Mouse (Mus musculus): Measurements from ENCODE around the gene Ptprn2. TPM values are rescaled to one million over a fixed set of nuclear protein-coding genes. Genes with fewer than 3 reads are reported as not detected.

Ptprn2 gene
- polyA plus RNA-seq, 3 experiments from 2014 or later: 0.14 TPM; not detected in 2

- ATAC-seq: no peak
These were observed 531.5 kb downstream of the Ptprn2 start for GRCm38 (mm10) chr12:117016753-117017595.

DNA sequence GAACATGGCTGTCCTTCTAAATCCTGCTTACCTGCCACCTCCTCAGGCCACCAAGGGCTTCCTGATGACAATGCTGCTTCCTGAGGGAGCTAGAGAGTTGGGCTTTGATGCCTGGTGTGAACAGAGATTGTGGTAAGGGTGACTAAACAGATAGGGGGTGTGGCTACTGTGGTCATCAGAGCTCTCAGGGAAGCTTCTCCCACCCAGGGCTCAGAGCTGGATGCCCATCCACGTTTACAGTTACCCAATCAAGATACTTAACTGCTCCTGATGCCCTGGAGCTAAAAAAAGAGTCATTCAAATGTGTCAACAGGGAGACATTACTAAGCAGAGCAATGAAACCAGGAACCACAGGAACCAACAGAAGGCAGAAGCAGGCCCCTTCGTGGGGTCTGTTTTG is 532.4 kb downstream of the Ptprn2 start:
- ATAC-seq: no peak

DNA sequence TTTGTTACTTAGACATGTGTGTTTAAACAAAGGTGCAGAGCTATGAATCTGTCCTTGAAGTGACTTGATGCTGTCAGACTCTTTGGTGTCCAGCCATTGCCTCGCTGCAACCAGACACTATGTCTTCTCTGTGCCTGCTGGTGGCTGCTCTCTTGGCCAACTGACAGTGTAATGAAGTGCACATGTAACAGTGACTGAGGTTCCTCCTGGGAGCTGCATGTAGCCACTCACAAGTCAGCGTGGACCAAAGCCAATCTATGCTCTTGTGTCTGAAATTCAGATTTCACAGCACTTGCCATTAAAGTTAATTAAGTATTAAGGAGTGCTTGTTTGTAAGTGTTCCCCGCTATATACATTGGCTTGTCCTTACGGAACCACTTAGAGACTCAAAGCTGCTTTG is 537.7 kb downstream of the Ptprn2 start:
- ATAC-seq: no peak

GRCm38 (mm10) chr12:117024916-117025315 is 539.4 kb downstream of the Ptprn2 start:
- no peak for ATAC-seq

- no peak for ATAC-seq
These were observed 540.2 kb downstream of the Ptprn2 start for GRCm38 (mm10) chr12:117025676-117026075.

DNA sequence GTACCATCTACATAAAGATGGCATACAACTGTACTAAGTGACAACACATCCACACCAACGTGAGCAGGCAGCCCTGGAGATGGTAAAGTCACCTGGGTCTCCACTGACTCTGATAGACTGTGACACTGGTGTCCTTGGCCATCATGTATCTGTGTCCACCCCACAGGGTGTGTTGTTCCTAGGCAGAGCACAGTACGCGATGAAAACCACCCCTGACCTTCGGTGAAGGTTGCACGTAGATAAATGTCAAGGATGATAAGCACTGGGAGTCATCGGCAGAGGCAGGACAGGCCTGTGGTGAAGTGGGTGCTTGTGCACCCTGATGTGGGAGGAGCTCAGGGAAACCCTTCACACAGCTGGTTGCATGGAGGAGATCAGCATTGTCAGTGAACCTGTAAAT is 541.8 kb downstream of the Ptprn2 start:
- ATAC-seq: no peak

DNA sequence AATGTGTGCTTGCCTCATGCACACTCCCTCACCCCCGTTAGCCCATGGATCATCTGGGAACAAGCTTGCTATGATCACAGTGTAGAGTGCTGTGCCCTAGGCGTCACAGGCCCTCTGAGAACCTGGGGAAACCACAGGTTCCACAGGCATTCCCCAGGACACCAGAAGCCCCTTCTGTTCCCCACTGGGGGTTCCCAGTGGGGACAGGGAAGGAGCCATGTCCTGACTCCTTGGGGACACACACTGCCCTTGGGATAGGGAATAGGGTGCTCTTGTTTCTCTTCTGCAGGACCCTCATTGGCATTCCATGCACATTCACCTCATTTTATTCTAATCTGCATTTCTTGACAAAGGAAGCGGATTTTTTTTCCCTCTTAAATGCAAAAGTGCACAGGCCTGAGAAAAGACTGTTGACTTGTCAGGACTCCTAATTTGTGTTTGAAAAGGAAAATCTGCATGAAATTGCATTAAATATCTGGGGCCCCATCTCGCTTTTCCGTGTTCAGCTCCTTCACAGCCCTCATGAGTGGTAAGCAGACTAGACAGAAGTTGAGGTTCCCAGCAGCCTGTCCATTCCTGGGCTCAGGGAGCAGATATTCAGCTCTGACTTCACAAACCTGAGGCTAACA is 542.9 kb downstream of the Ptprn2 start:
- ATAC-seq: no peak

GRCm38 (mm10) chr12:117033172-117033571 is 547.7 kb downstream of the Ptprn2 start:
- no peak for ATAC-seq

DNA sequence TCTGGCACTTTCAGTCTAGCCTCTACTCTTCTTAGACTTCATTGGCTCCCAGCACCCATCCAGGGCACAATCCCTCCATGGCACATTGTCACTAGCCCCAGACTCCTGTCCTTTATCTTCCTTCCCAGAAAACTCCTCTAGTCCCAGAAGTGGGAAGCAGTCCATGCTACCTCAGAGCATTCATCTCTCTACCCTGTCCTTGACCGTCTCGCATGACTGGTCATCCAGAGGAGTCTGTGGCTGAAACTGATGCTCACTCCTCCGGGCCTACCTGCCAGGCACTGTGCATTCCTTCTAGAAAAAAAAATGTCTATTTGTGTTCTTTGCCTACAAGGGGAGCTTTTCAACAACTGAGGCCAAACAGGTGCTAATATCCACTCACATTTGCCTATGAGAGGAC is 549.0 kb downstream of the Ptprn2 start:
- ATAC-seq: no peak

- no peak for ATAC-seq
These were observed 549.7 kb downstream of the Ptprn2 start for GRCm38 (mm10) chr12:117035243-117035642.

- no peak for ATAC-seq
These were observed 553.9 kb downstream of the Ptprn2 start for GRCm38 (mm10) chr12:117039411-117039810.

DNA sequence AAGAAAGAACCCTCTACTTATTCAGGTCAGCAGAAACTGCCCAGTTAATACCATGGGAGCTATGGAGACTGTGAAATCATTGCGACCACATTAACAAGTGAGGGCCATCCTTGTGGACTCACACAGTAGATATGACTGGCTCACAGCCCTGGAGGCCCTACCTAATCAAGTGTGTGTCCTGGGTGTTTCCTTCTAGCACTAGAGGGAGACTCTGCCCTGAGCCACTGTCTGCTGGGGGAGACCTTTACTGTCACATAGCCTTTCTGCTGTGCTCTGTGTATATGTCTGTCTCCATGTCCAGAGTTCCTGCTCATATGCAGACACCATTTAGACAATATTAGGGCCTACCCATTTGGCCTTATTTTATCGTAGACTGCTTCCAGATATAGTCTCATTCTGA is 555.9 kb downstream of the Ptprn2 start:
- no peak for ATAC-seq

DNA sequence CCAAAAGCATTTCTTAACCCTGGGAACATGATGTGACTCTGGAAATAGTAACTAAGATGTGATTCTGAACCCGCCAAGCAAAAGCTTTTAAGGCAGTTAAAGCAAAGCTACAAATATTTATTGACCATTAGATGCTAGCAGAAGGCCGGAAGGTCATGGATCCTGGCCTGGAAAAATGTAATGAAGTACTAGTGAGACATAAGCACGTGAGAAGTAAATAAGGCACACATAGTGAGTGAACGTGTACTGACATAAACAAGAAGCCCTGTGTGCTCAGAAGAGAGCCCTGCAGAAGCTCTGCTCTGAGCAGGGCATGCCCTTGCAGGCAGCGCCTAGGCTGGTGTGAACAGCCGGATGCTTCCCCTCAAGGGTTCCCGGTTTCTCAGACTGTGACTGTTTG is 557.2 kb downstream of the Ptprn2 start:
- no peak for ATAC-seq

DNA sequence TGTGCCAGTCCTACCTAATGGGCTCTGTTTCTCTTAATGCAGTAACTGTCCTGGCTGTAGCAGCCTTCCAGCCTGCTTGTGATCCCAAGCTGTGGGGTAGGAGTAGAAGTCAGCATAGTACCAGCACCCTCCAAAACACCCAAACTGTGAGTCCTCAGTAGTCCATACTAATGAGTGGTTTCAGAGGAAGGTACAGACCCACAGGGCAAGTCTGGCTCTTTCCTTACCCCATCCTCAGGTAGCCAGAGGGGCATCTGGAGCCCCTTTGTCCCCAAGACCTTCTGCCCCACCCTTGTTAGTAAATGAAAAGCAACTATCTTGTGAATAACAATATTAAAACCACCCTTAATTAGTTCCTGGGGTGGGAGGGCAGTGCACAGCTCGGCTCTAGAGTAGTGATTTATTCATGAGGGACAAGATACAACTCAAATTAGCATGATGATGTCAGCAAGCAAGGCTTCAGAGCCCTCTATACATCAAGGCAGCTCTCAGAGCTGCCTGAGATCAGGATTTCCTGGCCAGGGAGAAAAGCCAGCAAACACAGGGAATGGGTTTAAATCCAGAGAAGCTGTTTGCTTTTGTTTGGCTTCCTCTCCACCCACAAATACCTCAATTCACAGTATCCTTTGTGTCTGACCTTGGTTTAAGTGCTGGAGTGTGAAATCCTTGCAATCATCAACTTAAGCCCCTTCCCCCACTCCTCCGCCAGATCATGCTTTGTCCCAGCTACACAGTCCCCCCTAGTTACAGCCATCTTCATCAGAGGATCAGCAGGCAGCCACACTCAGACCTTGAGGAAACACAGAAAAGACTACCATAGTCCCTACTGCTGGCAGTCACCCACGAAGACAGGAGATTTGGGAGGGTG is 562.1 kb downstream of the Ptprn2 start:
- ATAC-seq: no peak

GRCm38 (mm10) chr12:117049829-117050228 is 564.3 kb downstream of the Ptprn2 start:
- no peak for ATAC-seq

DNA sequence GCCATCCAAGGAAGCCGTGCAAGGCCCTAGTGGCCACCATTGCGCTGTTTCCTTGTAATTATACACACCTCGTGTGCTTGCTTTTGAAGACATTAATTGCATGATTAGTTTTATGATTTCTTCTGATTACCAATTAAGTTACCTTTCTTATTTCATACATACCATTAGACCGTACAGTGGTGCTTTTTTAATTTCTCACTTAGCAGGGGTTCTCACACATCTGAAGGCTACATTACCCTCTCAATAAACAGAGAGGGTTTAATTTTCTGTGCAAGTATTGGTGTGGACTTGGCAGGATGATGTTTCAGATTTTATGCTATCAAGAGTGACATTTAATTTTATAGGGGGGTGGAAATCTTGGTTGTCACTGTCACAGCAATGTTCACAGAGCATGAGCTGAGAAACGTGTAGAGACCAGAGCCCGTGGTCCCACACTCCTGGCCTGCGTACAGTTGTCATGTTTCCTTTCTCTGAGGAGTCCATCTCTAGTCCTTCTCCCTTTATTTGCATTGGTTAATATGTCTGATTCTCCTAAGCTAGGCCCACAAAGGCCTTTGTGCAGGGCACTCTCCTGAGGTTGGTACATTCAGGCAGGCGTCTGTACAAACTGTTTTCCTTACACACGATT is 567.8 kb downstream of the Ptprn2 start:
- no peak for ATAC-seq

DNA sequence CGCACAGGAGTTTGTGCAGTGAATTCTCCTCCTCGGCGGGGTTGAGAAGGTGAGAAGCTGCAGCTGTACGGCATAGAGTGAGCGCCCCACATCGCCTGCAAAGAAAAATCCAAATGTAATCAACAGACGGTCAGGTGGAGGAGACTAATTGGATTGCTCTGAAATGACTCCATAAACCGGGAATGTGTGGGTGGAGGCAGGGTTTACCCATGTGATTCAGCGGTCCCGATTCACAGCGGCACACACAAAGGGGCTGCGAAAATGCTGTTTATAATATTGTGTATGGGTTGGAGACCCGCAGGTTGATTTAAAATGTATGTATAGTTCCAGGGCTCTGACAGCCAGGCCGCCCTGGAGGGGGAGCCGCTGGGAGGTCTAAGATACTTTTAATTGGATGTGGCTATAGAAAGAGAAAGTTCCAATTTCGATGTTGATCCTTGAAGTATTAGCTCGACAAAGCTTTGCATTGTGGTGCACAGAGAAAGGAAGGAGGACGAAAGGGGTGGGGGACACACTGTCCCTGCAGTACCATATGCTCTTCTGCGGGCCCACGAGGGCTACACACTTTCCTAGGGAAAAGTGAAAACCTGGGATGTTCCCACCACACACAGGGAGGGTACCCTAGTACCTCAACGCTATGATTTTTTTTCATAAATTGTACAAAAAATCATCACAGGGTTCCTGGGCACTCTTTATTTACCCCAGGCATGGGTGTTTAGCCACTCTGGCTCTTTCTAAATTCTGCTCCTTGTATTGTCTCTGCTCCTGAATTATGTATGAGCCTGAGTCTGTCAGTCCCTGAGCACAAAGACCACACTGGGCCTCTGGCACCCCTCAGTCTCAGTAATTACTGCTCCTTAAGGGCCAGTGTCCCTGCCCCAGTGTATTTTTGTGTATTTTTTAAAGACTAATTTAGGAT is 568.6 kb downstream of the Ptprn2 start:
- no peak for ATAC-seq

GRCm38 (mm10) chr12:117054925-117055570 is 569.5 kb downstream of the Ptprn2 start:
- no peak for ATAC-seq

- ATAC-seq: no peak
These were observed 572.9 kb downstream of the Ptprn2 start for GRCm38 (mm10) chr12:117058184-117058958.

DNA sequence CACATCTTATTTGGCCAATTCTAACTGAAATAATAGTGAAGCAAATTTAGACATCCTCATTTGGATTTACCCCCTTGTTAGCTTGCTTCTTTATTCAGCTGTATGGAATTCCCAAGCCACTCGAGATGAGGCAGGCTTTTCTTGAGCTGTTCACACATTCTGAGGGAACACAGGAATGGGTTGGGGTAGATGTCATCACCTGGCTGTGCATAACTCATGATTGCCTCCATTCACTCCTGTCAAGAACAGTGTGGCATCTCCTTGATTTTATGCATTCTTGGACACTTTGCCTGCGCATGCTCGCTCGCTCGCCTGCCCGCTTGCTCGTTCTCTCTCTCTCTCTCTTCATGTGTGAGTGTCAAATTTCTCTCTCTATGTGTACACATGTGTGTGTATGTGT is 573.5 kb downstream of the Ptprn2 start:
- ATAC-seq: no peak
